Mouse (Mus musculus): ENCODE results near the gene Plch2.
A peak's percentile ranks its signal among the peaks of the same experiment; 100 is the strongest.

- no peak for TF ChIP-seq TCF12 (IDR thresholded peaks at IDR 0.05; ENCODE audit: insufficient read depth, poor library complexity, severe bottlenecking)
- TF ChIP-seq POLR2A (IDR thresholded peaks at IDR 0.05; ENCODE audit: insufficient read length, low read depth), result no peak
- TF ChIP-seq MYOG (IDR thresholded peaks at IDR 0.05; ENCODE audit: control insufficient read depth in 1 of 3, insufficient read depth in 1 of 3, insufficient read length in 2 of 3, low read depth in 2 of 3), result no peak
- TF ChIP-seq USF1 (IDR thresholded peaks at IDR 0.05; ENCODE audit: low read depth), result no peak
- peak; percentile 69 for TF ChIP-seq POLR2AphosphoS2 (IDR thresholded peaks at IDR 0.05; ENCODE audit: insufficient read length, low read depth)
- TF ChIP-seq CEBPB (IDR thresholded peaks at IDR 0.05; ENCODE audit: insufficient read depth, poor library complexity, severe bottlenecking), result no peak
These were observed 74.1 kb downstream of the Plch2 start for GRCm38 (mm10) chr4:154982247-154983120.
